Mouse (Mus musculus) stomach, embryonic 15.5 days (tissue): ENCODE results near the gene Twist2. TPM values are rescaled to one million over a fixed set of nuclear protein-coding genes. Genes with fewer than 3 reads are reported as not detected.

Experiments
- ATAC-seq: fragments of 200-750 bp; cut with Nextera tagmentation; 2 replicates; pipeline ENCODE4 v1.8.0; 2017; ENCODE audit warnings: low read depth, moderate number of reproducible peaks, moderate TSS enrichment; ENCODE audit not compliant: insufficient read depth, low FRiP score
- H3K27ac ChIP-seq: fragments of 300-500 bp; sonication (generic); 2 replicates; pipeline ENCODE4 v1.5.1; 2015; ENCODE audit warnings: mild to moderate bottlenecking, inconsistent platforms
- H3K27me3 ChIP-seq: fragments of 300-500 bp; sonication (generic); replicated peaks from 2 replicates; pipeline ENCODE4 v1.6.1; 2015; ENCODE audit warnings: inconsistent platforms
- H3K36me3 ChIP-seq: fragments of 300-500 bp; sonication (generic); 2 replicates; pipeline ENCODE4 v1.6.1; 2015; ENCODE audit warnings: inconsistent platforms
- H3K4me1 ChIP-seq: fragments of 300-500 bp; sonication (generic); 2 replicates; pipeline ENCODE4 v1.6.1; 2015; ENCODE audit warnings: inconsistent platforms
- H3K4me2 ChIP-seq: fragments of 300-500 bp; sonication (generic); 2 replicates; pipeline ENCODE4 v1.6.1; 2015; ENCODE audit warnings: mild to moderate bottlenecking, inconsistent platforms
- H3K4me3 ChIP-seq: fragments of 300-500 bp; sonication (generic); replicated peaks from 2 replicates; pipeline ENCODE4 v1.5.1; 2015; ENCODE audit warnings: inconsistent platforms
- H3K9ac ChIP-seq: fragments of 300-500 bp; sonication (generic); 2 replicates; pipeline ENCODE4 v1.6.1; 2015; ENCODE audit warnings: inconsistent platforms
- H3K9me3 ChIP-seq: fragments of 300-500 bp; sonication (generic); 2 replicates; pipeline ENCODE4 v1.6.1; 2016; ENCODE audit warnings: inconsistent platforms
- WGBS: fragments of 180-500 bp; shearing (Covaris S2); methylation state at CpG from one replicate; pipeline ENCODE4 v1.1.7; 2015; 5-methylcytosine and 5-hydroxymethylcytosine counted together
- polyA plus RNA-seq: library from polyadenylated mRNA; unstranded; fragments of >200 nt; fragmentation: Nextera tagmentation; extraction: Ambion mirVana; gene quantifications from 2 replicates; pipeline ENCODE4 v1.2.1, GENCODE M21; 2015

The Twist2 gene
- polyA plus RNA-seq, 1 experiment from 2014 or later = 7.9 TPM

DNA sequence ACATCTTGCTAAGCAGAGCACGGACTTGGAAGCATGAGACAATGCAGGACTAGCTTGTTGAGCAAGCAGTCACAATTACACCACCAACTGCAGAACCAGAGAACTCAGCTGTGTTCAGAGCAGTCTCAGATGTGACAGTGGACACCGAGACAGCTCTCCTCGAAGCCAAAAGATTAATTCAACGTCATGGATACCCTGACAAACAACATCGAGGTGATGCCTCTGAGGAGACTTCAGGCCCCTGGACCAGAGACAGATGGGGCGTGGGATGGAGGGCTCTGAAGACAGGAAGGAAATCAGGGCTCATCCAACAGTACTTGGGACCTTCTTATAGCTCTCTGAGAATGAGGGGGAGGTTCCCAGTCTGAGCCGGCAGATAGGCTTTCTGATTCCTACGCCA is 79.6 kb downstream of the Twist2 start:
- H3K36me3 ChIP-seq = no peaks in the 10 kb centered on the region
- H3K27ac ChIP-seq = no peak overlapping the region
- no peak overlapping the region for H3K4me3 ChIP-seq
- 0 out of 2 replicates have a peak, but pooled peaks cover 3% of the 10 kb centered on the region for H3K4me1 ChIP-seq
- peak; percentile 18; the same call in 1 of the 2 replicates for ATAC-seq
- no peaks in the 10 kb centered on the region for H3K9me3 ChIP-seq
- no peak overlapping the region for H3K4me2 ChIP-seq
- H3K27me3 ChIP-seq = no peaks in the 10 kb centered on the region
- no peak overlapping the region for H3K9ac ChIP-seq
- 57% methylated on average over 8 of the region's 8 CpGs for WGBS

DNA sequence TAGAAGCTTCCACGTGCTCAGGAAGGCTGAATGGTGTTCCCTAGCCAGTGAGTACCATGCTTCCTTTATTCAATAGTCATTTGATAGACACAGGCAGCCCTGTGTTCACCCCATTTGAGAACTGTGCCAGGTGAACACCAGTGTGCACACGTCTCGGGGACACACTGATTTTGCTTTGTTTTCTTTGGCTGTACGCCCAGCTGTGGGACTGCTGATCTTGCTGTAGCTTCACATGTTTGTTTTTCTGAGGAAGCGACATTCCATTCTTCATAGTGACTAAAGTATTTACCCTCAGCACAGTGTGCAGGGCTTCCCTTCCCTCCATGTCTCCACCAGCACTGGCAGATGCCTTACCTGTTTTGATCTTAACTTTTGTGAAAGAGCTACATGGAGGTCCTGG is 81.9 kb downstream of the Twist2 start:
- no peaks in the 10 kb centered on the region for H3K27me3 ChIP-seq
- H3K4me1 ChIP-seq = 0 out of 2 replicates have a peak, but pooled peaks cover 3% of the 10 kb centered on the region
- WGBS = 46% methylated on average over 5 of the region's 5 CpGs
- H3K4me2 ChIP-seq = no peak overlapping the region
- H3K36me3 ChIP-seq = no peaks in the 10 kb centered on the region
- 0 out of 2 replicates have a peak overlapping the region, but pooled peaks have one; percentile 9 for H3K27ac ChIP-seq
- no peak overlapping the region for H3K9ac ChIP-seq
- ATAC-seq = peak; percentile 70; the same call in 1 of the 2 replicates
- no peak overlapping the region for H3K4me3 ChIP-seq
- H3K9me3 ChIP-seq = no peaks in the 10 kb centered on the region

DNA sequence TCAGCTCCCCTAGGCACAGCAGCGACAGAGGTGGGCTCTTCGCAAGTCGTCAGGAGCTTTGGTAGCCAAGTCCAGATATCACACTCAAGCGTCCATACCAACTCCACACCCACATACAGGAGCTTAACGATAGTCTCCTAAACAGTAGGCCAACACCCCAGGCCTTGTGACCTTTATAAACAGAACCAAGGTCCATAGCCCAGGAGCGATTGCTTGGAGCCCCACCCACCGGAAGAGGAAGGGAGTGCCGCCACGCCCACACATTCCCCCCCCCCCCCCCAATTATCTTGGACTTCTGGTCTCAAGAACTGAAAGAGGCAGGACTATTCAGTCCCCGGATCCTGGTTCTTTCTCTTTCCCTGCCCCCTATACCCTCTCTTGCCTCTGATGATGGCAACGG is 92.3 kb downstream of the Twist2 start:
- no peak for ATAC-seq
- H3K4me1 ChIP-seq = no peaks in the 10 kb centered on the region
- no peak overlapping the region for H3K9ac ChIP-seq
- no peak overlapping the region for H3K4me2 ChIP-seq
- H3K27me3 ChIP-seq = no peaks in the 10 kb centered on the region
- no peaks in the 10 kb centered on the region for H3K9me3 ChIP-seq
- H3K36me3 ChIP-seq = no peaks in the 10 kb centered on the region
- H3K4me3 ChIP-seq = no peak overlapping the region
- no peak overlapping the region for H3K27ac ChIP-seq
- WGBS = 87% methylated on average over 11 of the region's 11 CpGs

DNA sequence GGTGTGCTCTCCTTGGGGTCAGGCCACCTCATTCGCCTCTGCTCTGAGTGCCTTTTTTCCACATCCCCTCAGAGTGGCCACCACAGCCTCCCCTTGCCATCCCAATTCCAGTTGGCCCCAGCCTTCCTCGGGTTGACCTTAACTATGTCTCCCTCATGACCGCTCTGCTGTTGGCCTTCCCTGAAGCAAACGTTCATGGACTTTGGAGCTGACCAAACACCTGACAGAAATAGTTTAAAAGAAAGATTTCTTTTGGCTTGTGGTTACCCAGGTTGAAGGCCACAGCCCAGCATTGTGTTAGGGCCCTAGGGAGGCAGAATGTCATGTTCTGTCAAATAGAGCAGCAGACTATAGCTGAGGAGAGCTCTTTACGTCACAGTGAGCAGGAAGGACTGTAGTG is 93.0 kb downstream of the Twist2 start:
- no peaks in the 10 kb centered on the region for H3K36me3 ChIP-seq
- 74% methylated on average over 5 of the region's 5 CpGs for WGBS
- H3K9me3 ChIP-seq = no peaks in the 10 kb centered on the region
- no peak overlapping the region for H3K27ac ChIP-seq
- no peak overlapping the region for H3K9ac ChIP-seq
- H3K27me3 ChIP-seq = no peaks in the 10 kb centered on the region
- H3K4me3 ChIP-seq = no peak overlapping the region
- ATAC-seq = no peak
- no peak overlapping the region for H3K4me2 ChIP-seq
- no peaks in the 10 kb centered on the region for H3K4me1 ChIP-seq

DNA sequence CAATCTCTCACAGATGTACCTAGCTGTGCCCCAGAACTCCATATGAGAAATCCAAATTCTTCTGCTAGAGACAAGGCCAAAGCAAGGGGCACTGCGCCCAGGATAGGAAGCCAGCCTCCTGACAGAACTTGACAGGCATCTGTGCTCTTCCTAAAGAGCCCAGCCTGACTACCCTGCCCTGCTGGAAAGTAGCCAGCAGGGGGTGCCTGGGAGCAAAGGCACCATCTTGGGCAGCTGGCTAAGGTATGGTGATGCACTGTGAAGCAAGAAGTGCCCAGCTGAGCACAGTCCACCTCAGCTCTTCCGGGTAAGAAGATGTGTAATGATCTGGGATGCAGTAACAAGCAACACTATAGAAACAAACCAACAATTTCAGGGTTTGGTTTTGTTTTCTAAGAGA is 95.8 kb downstream of the Twist2 start:
- Histone ChIP-seq H3K27me3 (no peaks in the 10 kb centered on the region), H3K27ac (no peak overlapping the region), H3K4me2 (no peak overlapping the region), H3K9ac (no peak overlapping the region), H3K9me3 (no peaks in the 10 kb centered on the region), H3K4me3 (no peak overlapping the region), H3K36me3 (no peaks in the 10 kb centered on the region), H3K4me1 (no peaks in the 10 kb centered on the region)
- ATAC-seq = no peak
- WGBS = 92% methylated on average over 2 of the region's 2 CpGs
